Mouse (Mus musculus): ENCODE measurements around the gene Mettl6. TPM values are rescaled to one million over a fixed set of nuclear protein-coding genes. Genes with fewer than 3 reads are reported as not detected.

Mettl6 gene
- polyA plus RNA-seq, 1 experiment from 2014 or later = 52.4 TPM

DNA sequence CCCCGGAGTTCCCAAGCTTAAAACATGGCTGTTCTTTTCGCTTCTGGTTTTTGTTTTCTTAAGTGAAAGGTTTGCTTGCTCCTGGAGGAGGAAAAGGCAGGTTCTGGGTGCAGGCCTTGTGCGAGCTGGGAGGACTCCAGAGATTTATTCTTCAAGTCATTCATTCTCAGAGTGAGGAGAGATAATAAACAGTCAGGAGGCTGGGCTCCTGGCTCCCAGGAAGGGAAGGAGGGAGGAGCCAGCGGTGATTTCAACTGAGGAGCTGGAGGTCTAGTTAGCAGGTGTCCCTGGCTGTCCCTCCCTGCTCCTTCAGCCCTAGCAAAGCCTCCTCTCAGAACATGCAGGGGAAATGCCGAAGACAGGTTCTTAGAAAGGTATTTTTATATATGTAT lies 65.8 kb downstream of the Mettl6 start:
- Histone ChIP-seq H3K9ac (replicated peaks; ENCODE audit: low read depth, low read length) (no peak overlapping the region), H3K4me3 (replicated peaks; ENCODE audit: low read length) (no peak overlapping the region), H3K4me2 (ENCODE audit: low read length) (no peak overlapping the region), H3K9me3 (ENCODE audit: control insufficient read depth, low read length) (no peaks in the 10 kb centered on the region), H3K36me3 (ENCODE audit: control insufficient read depth, insufficient read depth) (peaks cover 6% of the 10 kb centered on the region), H3K4me1 (replicated peaks; ENCODE audit: control insufficient read depth, insufficient read depth, low read length) (peaks cover 30% of the 10 kb centered on the region), H3K27me3 (replicated peaks; ENCODE audit: control insufficient read depth, insufficient read depth, low read length) (no peaks in the 10 kb centered on the region), H3K27ac (ENCODE audit: low read length) (peak overlapping the region; percentile 46; the same call in 1 of the 2 replicates)
- 53% methylated on average over 5 of the region's 5 CpGs for WGBS
- ATAC-seq = no peak

DNA sequence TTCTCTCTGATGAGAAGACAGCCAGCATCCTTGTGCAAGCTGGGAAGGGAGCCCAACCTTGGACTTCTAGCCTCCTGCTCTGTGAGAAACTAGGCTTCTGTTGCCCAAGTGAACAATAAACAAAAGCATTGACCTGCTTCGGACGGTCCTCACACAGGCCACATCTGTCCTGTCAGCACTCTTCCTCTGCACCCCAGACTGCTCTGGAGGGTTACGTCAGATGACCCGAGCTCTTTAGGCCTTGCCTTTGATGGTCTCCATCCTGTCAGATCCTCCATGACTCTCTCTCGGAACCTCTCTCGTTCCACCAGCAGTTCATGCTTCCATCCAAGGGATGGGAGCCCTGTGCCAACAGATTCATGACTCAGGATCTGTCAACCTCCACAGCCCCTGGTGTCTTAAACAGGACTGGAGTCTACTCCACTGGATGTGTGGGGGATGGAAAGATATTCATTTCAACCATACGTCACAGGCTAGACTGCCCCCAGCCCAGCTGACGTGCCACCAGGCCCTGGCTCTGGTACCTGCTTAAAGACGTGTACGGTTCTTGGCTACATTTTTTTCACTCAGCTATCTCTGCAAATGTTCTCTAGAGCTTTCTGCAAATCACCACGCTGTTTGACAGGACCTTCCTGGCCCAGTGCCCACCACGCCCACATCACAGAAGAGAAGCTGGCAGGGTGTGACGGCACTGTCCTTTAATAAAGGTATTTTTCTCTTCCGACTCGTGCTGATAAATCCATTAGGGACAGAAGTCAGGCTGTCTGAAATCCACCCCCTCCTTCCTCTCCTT lies 66.4 kb downstream of the Mettl6 start:
- WGBS = 62% methylated on average over 15 of the region's 15 CpGs
- H3K4me3 ChIP-seq (replicated peaks; ENCODE audit: low read length) = no peak overlapping the region
- H3K27ac ChIP-seq (ENCODE audit: low read length) = peak overlapping the region; percentile 46
- H3K9ac ChIP-seq (replicated peaks; ENCODE audit: low read depth, low read length) = no peak overlapping the region
- peaks cover 6% of the 10 kb centered on the region for H3K36me3 ChIP-seq (ENCODE audit: control insufficient read depth, insufficient read depth)
- no peaks in the 10 kb centered on the region for H3K27me3 ChIP-seq (replicated peaks; ENCODE audit: control insufficient read depth, insufficient read depth, low read length)
- H3K4me2 ChIP-seq (ENCODE audit: low read length) = no peak overlapping the region
- peak; percentile 47; the same call in 1 of the 2 replicates for ATAC-seq
- H3K4me1 ChIP-seq (replicated peaks; ENCODE audit: control insufficient read depth, insufficient read depth, low read length) = peaks cover 28% of the 10 kb centered on the region
- no peaks in the 10 kb centered on the region for H3K9me3 ChIP-seq (ENCODE audit: control insufficient read depth, low read length)

Other genes starting within 250 kb of the Mettl6 start
- gene Phf7, start 243.7 kb downstream of the Mettl6 start, polyA plus RNA-seq (2015; fragmentation: Nextera tagmentation; extraction: Ambion mirVana) = 11.5 and 12.2 TPM in 2 replicates
- 138 and 150 TPM in 2 replicates for gene Bap1, start 243.6 kb downstream of the Mettl6 start, polyA plus RNA-seq (2015; fragmentation: Nextera tagmentation; extraction: Ambion mirVana)
- 3.5 and 3.8 TPM in 2 replicates for gene Dnah1, start 171.1 kb downstream of the Mettl6 start, polyA plus RNA-seq (2015; fragmentation: Nextera tagmentation; extraction: Ambion mirVana)
- 69.9 and 74.6 TPM in 2 replicates for gene Capn7, start 158.4 kb downstream of the Mettl6 start, polyA plus RNA-seq (2015; fragmentation: Nextera tagmentation; extraction: Ambion mirVana)
- gene Sh3bp5, start 59.0 kb downstream of the Mettl6 start, polyA plus RNA-seq (2015; fragmentation: Nextera tagmentation; extraction: Ambion mirVana) = 120 and 128 TPM in 2 replicates
- 10.3 and 11.4 TPM in 2 replicates for gene Eaf1, start 641 bp downstream of the Mettl6 start, polyA plus RNA-seq (2015; fragmentation: Nextera tagmentation; extraction: Ambion mirVana)
- gene Colq, start 96.3 kb upstream of the Mettl6 start, polyA plus RNA-seq (2015; fragmentation: Nextera tagmentation; extraction: Ambion mirVana) = 0.09 TPM in 1 of 2 replicates, not detected in the other
- gene Gm49387, start 145.8 kb upstream of the Mettl6 start, polyA plus RNA-seq (2015; fragmentation: Nextera tagmentation; extraction: Ambion mirVana) = not detected in 2 replicates
- 15.5 and 19.5 TPM in 2 replicates for gene Btd, start 146.0 kb upstream of the Mettl6 start, polyA plus RNA-seq (2015; fragmentation: Nextera tagmentation; extraction: Ambion mirVana)
- gene Hacl1, start 146.2 kb upstream of the Mettl6 start, polyA plus RNA-seq (2015; fragmentation: Nextera tagmentation; extraction: Ambion mirVana) = 6.9 and 8.9 TPM in 2 replicates

Measured in forebrain, embryonic 16.5 days (tissue).